Mouse (Mus musculus): ENCODE results near the gene Hoxd8. TPM values are rescaled to one million over a fixed set of nuclear protein-coding genes. Genes with fewer than 3 reads are reported as not detected.
A peak's percentile ranks its signal among the peaks of the same experiment; 100 is the strongest.

The Hoxd8 gene
- polyA plus RNA-seq, 1 experiment from 2014 or later = 2.6 TPM

DNA sequence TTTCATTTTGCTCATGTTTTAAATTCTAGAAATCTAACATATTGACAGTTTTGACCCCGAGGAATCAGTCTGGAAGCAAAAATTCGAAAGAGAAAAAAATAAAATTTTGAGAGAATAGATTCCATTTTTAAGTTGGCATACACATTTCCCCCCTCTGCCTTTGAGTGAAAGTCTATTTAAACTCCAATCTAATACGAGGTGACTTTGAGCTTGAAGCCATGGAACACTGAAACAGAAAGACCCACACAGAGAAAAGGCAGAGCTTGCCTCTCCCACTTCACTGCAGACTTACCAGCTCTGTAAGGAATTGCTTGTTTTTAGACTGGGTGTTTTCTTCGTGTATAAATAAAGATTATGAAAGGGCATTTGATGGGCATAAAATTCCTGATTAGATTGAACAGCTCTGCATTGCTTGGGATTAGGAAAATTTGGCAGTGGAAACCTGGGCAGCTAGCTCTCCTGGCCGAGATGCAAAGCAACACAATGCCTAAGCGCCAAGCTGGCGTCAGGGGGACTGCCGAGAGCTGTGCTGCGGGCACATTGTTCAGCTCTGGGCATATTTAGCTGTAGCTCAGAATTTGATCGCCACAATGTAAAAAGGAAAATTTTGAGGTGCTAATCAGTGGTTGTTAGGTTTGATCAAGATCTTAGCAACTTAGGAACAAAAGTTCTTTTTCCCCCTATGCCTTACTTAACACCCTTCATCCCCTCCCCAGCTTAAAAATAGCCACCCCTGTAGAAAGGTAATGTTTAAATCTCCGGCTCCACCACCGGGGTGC is 15.4 kb upstream of the Hoxd8 start:
- H3K4me2 ChIP-seq (replicated peaks) = no peak overlapping the region
- H3K27me3 ChIP-seq = peaks cover 79% of the 10 kb centered on the region
- H3K4me1 ChIP-seq = no peaks in the 10 kb centered on the region; the same call in 1 of the 2 replicates
- ATAC-seq (ENCODE audit: insufficient number of reproducible peaks, insufficient read depth, low FRiP score, low TSS enrichment) = no peak
- no peak overlapping the region for H3K27ac ChIP-seq
- no peaks in the 10 kb centered on the region for H3K9me3 ChIP-seq
- no peak overlapping the region for H3K9ac ChIP-seq
- H3K4me3 ChIP-seq = no peak overlapping the region
- H3K36me3 ChIP-seq = no peaks in the 10 kb centered on the region
- 3% methylated on average over 12 of the region's 12 CpGs for WGBS

DNA sequence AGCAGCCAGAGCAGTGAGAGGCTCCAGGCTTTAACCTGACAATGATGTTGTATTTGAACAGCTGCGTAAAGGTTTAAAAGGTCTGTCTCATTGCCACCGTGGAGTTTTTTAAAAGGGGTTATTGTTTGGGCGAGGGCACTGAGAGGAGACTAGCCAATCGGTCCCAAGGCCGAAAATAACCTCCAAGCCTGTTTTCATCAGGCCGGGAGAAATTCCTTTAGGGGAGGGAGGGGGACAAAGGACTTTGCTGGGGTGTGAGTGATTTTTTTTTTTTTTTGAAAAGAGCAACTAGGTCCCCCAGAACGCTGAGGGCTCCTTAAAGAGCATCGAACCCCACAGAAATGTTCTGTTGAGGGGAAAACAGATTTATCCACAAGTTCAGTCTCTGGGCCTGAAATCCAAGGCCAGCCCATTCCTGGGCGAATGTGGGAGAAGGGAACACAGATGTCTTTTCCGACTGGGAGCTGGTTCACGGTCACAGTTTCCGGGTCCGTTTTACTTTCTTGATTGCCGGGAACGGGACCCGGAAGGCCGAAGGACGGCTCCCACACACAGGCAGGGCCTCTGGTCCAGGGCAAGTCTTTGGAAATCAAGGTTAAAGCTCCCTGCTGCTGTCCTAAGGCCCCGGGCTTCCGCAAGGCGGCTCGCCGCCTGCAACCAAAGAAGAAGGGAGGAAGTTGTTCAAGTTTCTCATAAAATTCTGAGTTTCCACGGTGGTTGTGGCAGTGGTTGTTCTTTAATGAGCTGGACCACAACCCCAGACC is 14.7 kb upstream of the Hoxd8 start:
- H3K9ac ChIP-seq = no peak overlapping the region
- H3K9me3 ChIP-seq = no peaks in the 10 kb centered on the region
- H3K4me3 ChIP-seq = no peak overlapping the region
- H3K27me3 ChIP-seq = peaks cover 79% of the 10 kb centered on the region
- no peak for ATAC-seq (ENCODE audit: insufficient number of reproducible peaks, insufficient read depth, low FRiP score, low TSS enrichment)
- no peaks in the 10 kb centered on the region for H3K36me3 ChIP-seq
- H3K4me1 ChIP-seq = no peaks in the 10 kb centered on the region; the same call in 1 of the 2 replicates
- no peak overlapping the region for H3K4me2 ChIP-seq (replicated peaks)
- no peak overlapping the region for H3K27ac ChIP-seq
- WGBS = under 1% methylated on average over 24 of the region's 24 CpGs

DNA sequence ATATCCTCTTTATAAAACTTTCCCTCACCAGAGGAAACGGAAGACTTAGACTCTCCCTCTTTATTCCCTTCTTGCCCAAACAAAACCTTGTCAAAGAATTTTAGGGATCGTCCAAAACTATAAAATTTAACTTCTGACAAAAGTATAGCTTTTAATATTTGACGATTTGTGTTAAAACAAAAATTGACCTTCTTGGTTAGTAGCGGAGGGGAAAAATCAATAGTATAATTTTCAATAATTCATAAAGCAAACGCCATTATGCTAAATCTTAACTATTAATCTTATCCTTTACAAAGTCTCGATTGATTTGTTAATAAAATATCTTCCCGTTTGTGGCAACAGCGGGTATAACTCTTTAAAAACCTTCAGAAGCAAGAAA is 14.1 kb upstream of the Hoxd8 start:
- H3K27ac ChIP-seq = no peak overlapping the region
- no peak overlapping the region for H3K4me3 ChIP-seq
- H3K9me3 ChIP-seq = no peaks in the 10 kb centered on the region
- no peaks in the 10 kb centered on the region; the same call in 1 of the 2 replicates for H3K4me1 ChIP-seq
- H3K36me3 ChIP-seq = no peaks in the 10 kb centered on the region
- H3K4me2 ChIP-seq (replicated peaks) = no peak overlapping the region
- ATAC-seq (ENCODE audit: insufficient number of reproducible peaks, insufficient read depth, low FRiP score, low TSS enrichment) = no peak
- WGBS = 8% methylated on average over 8 of the region's 8 CpGs
- no peak overlapping the region for H3K9ac ChIP-seq
- H3K27me3 ChIP-seq = peaks cover 79% of the 10 kb centered on the region

DNA sequence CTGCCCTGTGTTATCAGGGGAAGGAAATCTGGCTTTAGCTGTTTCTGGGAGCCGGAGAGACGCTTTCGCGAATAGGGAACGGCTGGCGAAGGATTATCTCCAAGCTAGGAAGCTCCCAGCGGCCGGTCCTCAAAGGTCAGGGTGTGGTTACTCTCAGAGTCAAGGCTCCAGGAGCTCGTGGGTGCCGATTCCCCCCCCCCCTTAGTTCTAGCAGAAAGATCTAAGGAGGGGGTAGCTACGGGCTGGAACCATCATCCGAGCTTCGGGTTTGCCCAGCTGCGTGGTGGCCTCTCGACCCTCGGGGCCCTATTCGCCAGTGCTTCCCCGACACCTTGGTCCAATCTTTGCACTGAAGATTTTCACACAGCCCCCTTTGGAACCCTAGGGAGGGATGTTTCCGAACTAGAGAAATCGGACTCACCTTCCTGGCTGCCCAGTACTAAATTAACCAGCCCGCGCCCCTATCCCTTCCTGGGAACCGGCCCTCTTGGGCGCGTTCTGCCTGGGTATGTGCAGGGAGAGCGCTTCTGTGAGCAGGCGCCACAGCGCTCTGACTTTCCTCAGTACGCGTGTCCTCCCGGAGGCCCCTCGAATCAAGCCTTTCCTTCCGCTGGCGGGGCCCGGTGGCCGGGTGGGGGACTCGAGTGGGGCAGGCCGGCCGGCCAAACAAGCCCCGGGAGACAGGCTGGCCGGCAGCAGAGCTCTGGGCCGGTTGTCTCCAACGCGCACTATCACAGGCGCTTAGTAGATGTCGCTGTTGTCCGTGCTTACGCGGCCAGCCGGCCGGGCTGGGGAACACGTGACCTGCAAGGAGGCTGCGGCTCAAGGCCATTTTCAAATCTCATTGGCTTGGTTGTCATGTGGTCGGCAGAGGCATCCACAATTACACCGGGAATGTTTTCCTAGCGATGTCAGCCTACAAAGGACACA is 13.1 kb upstream of the Hoxd8 start, which contains the start of gene Hoxd10:
Hoxd10 (plus strand) TSS at position 903 of the 930 bp plus-strand sequence.
- H3K4me2 ChIP-seq (replicated peaks) = peak within 1 kb of the TSS; percentile 24; the same call in 1 of the 2 replicates
- no peak for ATAC-seq (ENCODE audit: insufficient number of reproducible peaks, insufficient read depth, low FRiP score, low TSS enrichment)
- H3K27ac ChIP-seq = no peak within 1 kb of the TSS
- no peaks in the 10 kb centered on the region for H3K9me3 ChIP-seq
- WGBS = under 1% methylated on average over 56 of the region's 56 CpGs
- 0 out of 2 replicates have a peak within 1 kb of the TSS, but pooled peaks have one; percentile 9 for H3K4me3 ChIP-seq
- no peaks in the 10 kb centered on the region; the same call in 1 of the 2 replicates for H3K4me1 ChIP-seq
- H3K36me3 ChIP-seq = no peaks in the 10 kb centered on the region
- peaks cover 86% of the 10 kb centered on the region for H3K27me3 ChIP-seq
- H3K9ac ChIP-seq = no peak within 1 kb of the TSS

DNA sequence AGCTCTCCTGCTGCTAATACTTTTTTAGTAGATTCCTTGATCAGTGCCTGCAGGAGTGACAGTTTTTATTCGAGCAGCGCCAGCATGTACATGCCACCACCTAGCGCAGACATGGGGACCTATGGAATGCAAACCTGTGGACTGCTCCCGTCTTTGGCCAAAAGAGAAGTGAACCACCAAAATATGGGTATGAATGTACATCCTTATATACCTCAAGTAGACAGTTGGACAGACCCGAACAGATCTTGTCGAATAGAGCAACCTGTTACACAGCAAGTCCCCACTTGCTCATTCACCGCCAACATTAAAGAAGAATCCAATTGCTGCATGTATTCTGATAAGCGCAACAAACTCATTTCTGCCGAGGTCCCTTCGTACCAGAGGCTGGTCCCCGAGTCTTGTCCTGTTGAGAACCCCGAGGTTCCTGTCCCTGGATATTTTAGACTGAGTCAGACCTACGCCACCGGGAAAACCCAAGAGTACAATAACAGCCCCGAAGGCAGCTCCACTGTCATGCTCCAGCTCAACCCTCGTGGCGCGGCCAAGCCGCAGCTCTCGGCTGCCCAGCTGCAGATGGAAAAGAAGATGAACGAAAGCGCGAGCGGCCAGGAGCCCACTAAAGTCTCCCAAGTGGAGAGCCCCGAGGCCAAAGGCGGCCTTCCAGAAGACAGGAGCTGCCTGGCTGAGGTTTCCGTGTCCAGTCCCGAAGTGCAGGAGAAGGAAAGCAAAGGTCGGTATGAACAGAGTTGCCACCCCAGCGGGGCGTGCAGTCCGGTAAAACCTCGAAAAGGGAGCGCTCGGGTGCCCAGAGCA is 12.2 kb upstream of the Hoxd8 start:
- WGBS = 4% methylated on average over 35 of the region's 35 CpGs
- no peaks in the 10 kb centered on the region for H3K36me3 ChIP-seq
- H3K4me1 ChIP-seq = no peaks in the 10 kb centered on the region; the same call in 1 of the 2 replicates
- H3K27me3 ChIP-seq = peaks cover 87% of the 10 kb centered on the region
- no peak overlapping the region for H3K4me2 ChIP-seq (replicated peaks)
- ATAC-seq (ENCODE audit: insufficient number of reproducible peaks, insufficient read depth, low FRiP score, low TSS enrichment) = no peak
- no peak overlapping the region for H3K27ac ChIP-seq
- no peaks in the 10 kb centered on the region for H3K9me3 ChIP-seq
- no peak overlapping the region for H3K9ac ChIP-seq
- no peak overlapping the region for H3K4me3 ChIP-seq

DNA sequence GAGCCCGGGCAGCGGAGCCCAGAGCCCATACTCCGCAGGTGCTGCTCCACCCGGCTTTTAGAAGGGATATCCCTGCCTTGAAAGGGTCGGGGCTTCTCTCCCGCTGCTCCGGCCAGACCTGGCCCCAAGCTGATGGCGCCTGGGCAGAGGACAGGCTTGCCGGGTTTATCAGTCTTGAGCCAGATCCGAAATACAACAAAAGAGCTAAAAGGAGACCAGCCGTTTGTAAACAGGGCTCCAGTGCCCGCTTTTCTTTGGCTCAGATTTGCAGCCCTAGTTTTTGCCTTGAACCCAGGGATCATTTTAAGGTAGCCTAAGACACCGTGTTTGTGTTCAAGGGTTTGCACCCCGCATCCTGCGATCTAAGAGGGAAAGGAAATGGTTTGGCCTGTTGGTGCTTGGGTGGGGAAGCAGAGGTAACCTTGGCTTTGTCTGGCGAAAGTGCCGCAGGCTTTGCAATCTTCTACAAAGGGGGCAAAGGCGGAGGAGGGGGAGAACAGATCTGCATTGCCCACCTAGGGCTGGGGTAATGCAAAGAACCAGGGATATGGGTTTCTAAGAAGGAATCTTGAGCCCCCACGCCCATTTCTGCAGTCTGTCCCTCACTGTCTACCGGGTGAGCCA is 11.5 kb upstream of the Hoxd8 start:
- Histone ChIP-seq H3K27ac (no peak overlapping the region), H3K36me3 (no peaks in the 10 kb centered on the region), H3K9ac (no peak overlapping the region), H3K27me3 (peaks cover 87% of the 10 kb centered on the region), H3K9me3 (no peaks in the 10 kb centered on the region), H3K4me1 (peaks cover under 1% of the 10 kb centered on the region), H3K4me3 (no peak overlapping the region), H3K4me2 (replicated peaks) (no peak overlapping the region)
- ATAC-seq (ENCODE audit: insufficient number of reproducible peaks, insufficient read depth, low FRiP score, low TSS enrichment) = no peak
- WGBS = 2% methylated on average over 20 of the region's 20 CpGs

DNA sequence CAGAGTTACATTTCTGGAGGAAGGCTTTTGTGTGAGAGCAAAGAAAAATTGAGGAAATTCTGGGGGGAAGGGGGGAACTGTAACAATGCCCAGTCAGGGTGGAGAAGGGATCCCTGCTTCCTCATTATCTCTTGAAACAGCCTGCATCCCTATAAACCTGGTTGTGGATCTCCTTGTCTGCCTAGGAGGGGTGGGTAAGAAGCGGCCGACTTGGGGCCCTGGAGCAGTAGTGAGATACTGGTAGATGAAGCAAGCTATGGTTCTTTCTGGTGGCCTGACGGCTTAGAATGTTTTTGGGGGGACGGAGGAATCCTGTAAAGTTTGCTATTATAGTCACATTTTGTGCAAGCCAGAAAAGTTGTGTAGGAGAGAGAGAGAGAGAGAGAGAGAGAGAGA is 11.0 kb upstream of the Hoxd8 start:
- Histone ChIP-seq H3K4me3 (no peak overlapping the region), H3K27me3 (peaks cover 87% of the 10 kb centered on the region), H3K4me1 (peaks cover 5% of the 10 kb centered on the region), H3K27ac (no peak overlapping the region), H3K4me2 (replicated peaks) (no peak overlapping the region), H3K9ac (no peak overlapping the region), H3K9me3 (no peaks in the 10 kb centered on the region), H3K36me3 (no peaks in the 10 kb centered on the region)
- WGBS = 10% methylated on average over 4 of the region's 4 CpGs
- ATAC-seq (ENCODE audit: insufficient number of reproducible peaks, insufficient read depth, low FRiP score, low TSS enrichment) = no peak

DNA sequence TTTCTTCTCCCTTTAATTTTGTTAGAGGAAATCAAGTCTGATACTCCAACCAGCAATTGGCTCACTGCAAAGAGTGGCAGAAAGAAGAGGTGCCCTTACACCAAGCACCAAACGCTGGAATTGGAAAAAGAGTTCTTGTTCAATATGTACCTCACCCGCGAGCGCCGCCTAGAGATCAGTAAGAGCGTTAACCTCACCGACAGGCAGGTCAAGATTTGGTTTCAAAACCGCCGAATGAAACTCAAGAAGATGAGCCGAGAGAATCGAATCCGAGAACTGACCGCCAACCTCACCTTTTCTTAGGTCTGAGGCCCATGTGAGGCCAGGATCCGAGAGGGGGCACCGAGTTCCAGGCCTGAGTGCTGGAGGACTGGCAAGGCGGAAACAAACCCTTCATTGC is 10.3 kb upstream of the Hoxd8 start:
- Histone ChIP-seq H3K9me3 (no peaks in the 10 kb centered on the region), H3K4me3 (no peak overlapping the region), H3K4me1 (peaks cover 7% of the 10 kb centered on the region), H3K27ac (no peak overlapping the region), H3K9ac (no peak overlapping the region), H3K4me2 (replicated peaks) (no peak overlapping the region), H3K36me3 (no peaks in the 10 kb centered on the region), H3K27me3 (peaks cover 89% of the 10 kb centered on the region)
- under 1% methylated on average over 16 of the region's 16 CpGs for WGBS
- no peak for ATAC-seq (ENCODE audit: insufficient number of reproducible peaks, insufficient read depth, low FRiP score, low TSS enrichment)

DNA sequence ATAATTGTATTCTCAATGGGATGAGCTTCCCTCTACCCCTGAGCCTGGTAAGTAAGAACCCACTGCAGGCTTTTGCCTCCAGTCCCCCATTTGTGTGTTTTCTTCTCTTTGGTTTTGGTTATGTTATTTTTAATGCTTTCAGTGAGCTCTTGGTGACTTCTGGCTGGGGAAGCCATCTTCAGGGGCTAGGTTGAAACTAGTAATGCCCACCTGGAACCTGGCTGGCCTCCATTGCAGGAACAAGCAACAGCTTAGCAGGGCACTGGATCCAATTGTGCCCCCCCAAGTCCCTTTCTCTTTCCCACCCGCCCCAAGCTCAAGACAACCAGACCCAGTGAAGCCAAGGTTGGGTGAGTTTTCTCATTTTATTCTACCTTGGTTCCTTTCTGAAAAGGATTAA is 9.0 kb upstream of the Hoxd8 start:
- Histone ChIP-seq H3K36me3 (no peaks in the 10 kb centered on the region), H3K9me3 (no peaks in the 10 kb centered on the region), H3K27ac (no peak overlapping the region), H3K27me3 (peaks cover 96% of the 10 kb centered on the region), H3K4me1 (peaks cover 7% of the 10 kb centered on the region), H3K9ac (no peak overlapping the region), H3K4me2 (replicated peaks) (no peak overlapping the region), H3K4me3 (no peak overlapping the region)
- ATAC-seq (ENCODE audit: insufficient number of reproducible peaks, insufficient read depth, low FRiP score, low TSS enrichment) = no peak
- WGBS = 0% methylated on average over 1 of the region's 1 CpGs

DNA sequence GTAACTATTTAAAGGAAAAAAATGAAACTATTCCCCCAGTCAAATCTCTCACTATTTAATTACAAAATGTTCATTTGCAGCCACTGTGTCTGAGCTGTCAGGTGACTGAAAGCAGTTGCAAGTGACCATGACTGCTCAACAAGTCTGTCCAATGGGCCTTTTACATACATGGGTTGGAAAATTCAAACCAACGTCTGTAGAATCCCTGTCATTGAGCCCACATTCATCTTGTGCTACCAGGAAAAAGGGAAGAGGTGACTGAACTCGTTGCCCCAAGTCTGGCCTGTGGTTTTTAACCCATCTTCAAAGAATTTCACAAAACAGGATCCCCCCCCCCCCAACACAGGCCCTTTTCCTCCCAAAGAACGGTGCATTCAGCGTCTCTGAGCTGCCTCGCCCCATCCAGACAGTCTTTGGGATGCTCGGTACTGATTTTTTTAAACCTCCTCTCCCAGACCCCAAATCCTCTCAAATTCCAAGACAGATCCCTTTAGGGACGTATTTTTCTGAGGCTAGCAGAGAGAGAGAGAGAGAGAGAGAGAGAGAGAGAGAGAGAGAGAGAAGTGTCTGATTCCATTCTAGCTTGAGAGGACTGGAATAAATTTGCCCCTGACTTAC is 8.5 kb upstream of the Hoxd8 start:
- no peak overlapping the region for H3K4me3 ChIP-seq
- H3K9me3 ChIP-seq = no peaks in the 10 kb centered on the region
- no peaks in the 10 kb centered on the region for H3K36me3 ChIP-seq
- peaks cover 100% of the 10 kb centered on the region for H3K27me3 ChIP-seq
- no peak overlapping the region for H3K27ac ChIP-seq
- no peak overlapping the region for H3K9ac ChIP-seq
- no peak overlapping the region for H3K4me2 ChIP-seq (replicated peaks)
- 2% methylated on average over 7 of the region's 7 CpGs for WGBS
- ATAC-seq (ENCODE audit: insufficient number of reproducible peaks, insufficient read depth, low FRiP score, low TSS enrichment) = no peak
- H3K4me1 ChIP-seq = peaks cover 7% of the 10 kb centered on the region
